Mouse (Mus musculus) embryonic facial prominence, embryonic 11.5 days (tissue): ENCODE measurements around the gene Hpse2. TPM values are rescaled to one million over a fixed set of nuclear protein-coding genes. Genes with fewer than 3 reads are reported as not detected.

Experiments
- ATAC-seq: fragments of 200-750 bp; cut with Nextera tagmentation; replicated peaks from 2 replicates; pipeline ENCODE4 v1.8.0; 2017; ENCODE audit warnings: low read depth; ENCODE audit not compliant: insufficient number of reproducible peaks, low FRiP score, low TSS enrichment
- DNase-seq: peaks from one replicate; pipeline ENCODE4 v3.0.0-alpha.2; 2015; ENCODE audit warnings: low spot score
- H3K27ac ChIP-seq: fragments of 300-500 bp; sonication (generic); replicated peaks from 2 replicates; pipeline ENCODE4 v1.5.1; 2014; ENCODE audit warnings: mild to moderate bottlenecking, low read depth, low read length, control low read depth
- H3K27me3 ChIP-seq: fragments of 300-500 bp; sonication (generic); 2 replicates; pipeline ENCODE4 v1.6.1; 2014; ENCODE audit warnings: mild to moderate bottlenecking, low read length, moderate library complexity, mixed read lengths; ENCODE audit not compliant: control insufficient read depth, insufficient read depth
- H3K36me3 ChIP-seq: fragments of 300-500 bp; sonication (generic); replicated peaks from 2 replicates; pipeline ENCODE4 v1.6.1; 2014; ENCODE audit warnings: low read depth, mild to moderate bottlenecking, low read length, moderate library complexity, mixed read lengths; ENCODE audit not compliant: control insufficient read depth, insufficient read depth
- H3K4me1 ChIP-seq: fragments of 300-500 bp; sonication (generic); 2 replicates; pipeline ENCODE4 v1.6.1; 2014; ENCODE audit warnings: low read length, mixed read lengths; ENCODE audit not compliant: control insufficient read depth, insufficient read depth
- H3K4me2 ChIP-seq: fragments of 300-500 bp; sonication (generic); 2 replicates; pipeline ENCODE4 v1.6.1; 2014; ENCODE audit warnings: low read depth, mild to moderate bottlenecking, control low read depth, low read length, moderate library complexity
- H3K4me3 ChIP-seq: fragments of 300-500 bp; sonication (generic); 2 replicates; pipeline ENCODE4 v1.5.1; 2014; ENCODE audit warnings: low read depth, low read length, control low read depth
- H3K9ac ChIP-seq: fragments of 300-500 bp; sonication (generic); replicated peaks from 2 replicates; pipeline ENCODE4 v1.6.1; 2014; ENCODE audit warnings: mild to moderate bottlenecking, control low read depth, low read length
- H3K9me3 ChIP-seq: fragments of 300-500 bp; sonication (generic); replicated peaks from 2 replicates; pipeline ENCODE4 v1.6.1; 2016; ENCODE audit warnings: mild to moderate bottlenecking, low read length, inconsistent platforms, mixed read lengths; ENCODE audit not compliant: control insufficient read depth
- WGBS: fragments of 180-500 bp; shearing (Covaris S2); extraction: QIAGEN DNeasy Blood & Tissue Kit; methylation state at CpG from one replicate; pipeline ENCODE4 v1.1.7; 2014; 5-methylcytosine and 5-hydroxymethylcytosine counted together
- polyA plus RNA-seq: library from polyadenylated mRNA; unstranded; fragments of >200 nt; fragmentation: Nextera tagmentation; extraction: Ambion mirVana; gene quantifications from 2 replicates; pipeline ENCODE4 v1.2.1, GENCODE M21; 2014

Gene Hpse2
- polyA plus RNA-seq, 1 experiment from 2014 or later, result 6.6 TPM

GRCm38 (mm10) chr19:42764398-42764797 is 623.8 kb downstream of the Hpse2 start:
- ATAC-seq (0 out of 2 replicates have a peak, but pooled peaks have one; percentile 42), DNase-seq (no peak)
- H3K36me3 ChIP-seq, result no peaks in the 10 kb centered on the region
- 59% methylated on average over 10 of the region's 10 CpGs for WGBS
- no peaks in the 10 kb centered on the region for H3K4me1 ChIP-seq
- H3K4me3 ChIP-seq, result no peak overlapping the region
- no peak overlapping the region for H3K27ac ChIP-seq
- H3K9me3 ChIP-seq, result no peaks in the 10 kb centered on the region
- H3K9ac ChIP-seq, result no peak overlapping the region
- no peaks in the 10 kb centered on the region for H3K27me3 ChIP-seq
- H3K4me2 ChIP-seq, result no peak overlapping the region

GRCm38 (mm10) chr19:42756671-42757070 is 631.5 kb downstream of the Hpse2 start:
- Histone ChIP-seq H3K4me3 (no peak overlapping the region), H3K4me1 (no peaks in the 10 kb centered on the region), H3K9me3 (no peaks in the 10 kb centered on the region), H3K36me3 (no peaks in the 10 kb centered on the region), H3K27me3 (no peaks in the 10 kb centered on the region), H3K27ac (no peak overlapping the region), H3K4me2 (no peak overlapping the region), H3K9ac (no peak overlapping the region)
- ATAC-seq, result no peak
- DNase-seq, result no peak
- 92% methylated on average over 6 of the region's 6 CpGs for WGBS

DNA sequence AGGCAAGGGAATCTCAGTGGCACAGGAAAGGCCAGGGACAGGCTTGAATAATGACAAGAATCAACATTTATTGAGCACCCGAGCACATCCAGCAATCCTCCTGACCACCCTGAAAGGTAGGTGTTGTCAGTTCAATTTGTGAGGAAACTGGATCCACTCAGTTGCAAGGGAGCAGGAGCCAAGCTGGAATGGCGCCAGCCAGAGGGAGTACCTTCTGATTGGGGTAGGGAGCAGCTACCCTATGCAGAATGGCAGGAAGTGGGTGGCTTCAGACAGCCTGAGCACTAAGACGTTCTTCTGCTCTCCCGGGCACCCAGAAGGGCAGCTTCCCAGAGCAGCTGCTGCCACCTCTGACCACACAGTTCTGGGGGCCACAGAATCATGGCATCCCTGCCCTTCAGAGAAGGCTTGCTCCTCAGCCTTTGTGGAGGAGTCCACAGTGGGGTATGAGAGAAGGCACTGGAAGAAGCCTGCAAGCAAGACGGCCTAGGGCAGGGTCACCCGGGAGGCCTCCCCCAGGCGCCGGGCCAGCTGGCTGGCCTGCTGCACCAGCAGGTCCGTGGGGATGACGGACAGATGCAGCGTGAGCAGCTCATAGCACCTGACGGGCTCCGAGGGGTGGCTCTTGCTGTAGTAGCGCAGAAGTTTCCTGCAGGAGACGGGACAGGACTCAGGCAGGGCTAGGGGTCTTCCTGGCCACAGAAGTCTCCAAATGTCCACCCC is 632.8 kb downstream of the Hpse2 start:
- DNase-seq, result no peak
- Histone ChIP-seq H3K27me3 (no peaks in the 10 kb centered on the region), H3K4me2 (no peak overlapping the region), H3K9me3 (no peaks in the 10 kb centered on the region), H3K9ac (no peak overlapping the region), H3K27ac (no peak overlapping the region), H3K36me3 (no peaks in the 10 kb centered on the region), H3K4me3 (no peak overlapping the region), H3K4me1 (no peaks in the 10 kb centered on the region)
- WGBS, result 72% methylated on average over 15 of the region's 15 CpGs
- ATAC-seq, result no peak

DNA sequence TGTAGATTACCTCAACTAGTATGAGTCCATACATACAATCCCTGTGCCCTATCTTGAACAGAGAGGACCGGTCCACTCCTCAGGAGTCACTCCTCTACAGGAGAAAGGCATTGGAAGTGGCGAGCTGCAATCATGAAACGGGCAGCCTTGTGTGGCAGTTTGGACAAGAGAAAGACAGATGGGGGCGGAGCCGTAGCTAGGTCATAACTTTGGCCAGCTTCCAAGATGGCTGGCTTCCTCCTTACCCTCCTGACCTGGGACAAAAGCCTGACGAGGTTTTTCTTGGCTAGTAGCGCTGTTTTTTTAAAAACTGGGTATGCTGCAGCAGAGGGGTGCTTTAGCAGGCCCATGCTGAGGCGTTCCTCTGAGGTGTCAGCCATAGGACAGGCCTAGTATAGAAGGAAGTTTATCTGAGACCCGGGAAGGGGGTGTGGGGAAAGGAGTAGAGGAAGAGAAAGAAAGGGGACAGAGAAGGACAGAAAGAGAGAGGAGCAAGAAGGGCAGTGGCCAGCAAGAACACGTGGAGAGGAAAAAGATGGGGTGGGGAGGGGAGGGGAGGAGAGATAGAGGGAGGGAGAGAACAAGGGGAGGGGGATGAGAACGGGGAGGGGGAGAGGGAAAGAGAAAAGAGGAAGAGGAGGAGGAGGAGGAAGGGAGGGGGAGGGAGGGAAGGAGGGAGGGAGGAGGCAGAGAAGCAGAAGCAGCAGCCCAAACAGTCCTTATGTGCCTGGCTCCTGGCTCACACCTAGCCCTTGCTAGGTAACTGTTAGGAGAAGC is 634.8 kb downstream of the Hpse2 start:
- ATAC-seq (0 out of 2 replicates have a peak, but pooled peaks have one; percentile 5), DNase-seq (peak; percentile 52)
- Histone ChIP-seq H3K9me3 (no peaks in the 10 kb centered on the region), H3K9ac (no peak overlapping the region), H3K4me1 (no peaks in the 10 kb centered on the region), H3K4me2 (peak overlapping the region; percentile 61; the same call in 1 of the 2 replicates), H3K27ac (no peak overlapping the region; the same call in 1 of the 2 replicates), H3K27me3 (no peaks in the 10 kb centered on the region), H3K36me3 (no peaks in the 10 kb centered on the region), H3K4me3 (no peak overlapping the region)
- WGBS, result 42% methylated on average over 11 of the region's 11 CpGs

DNA sequence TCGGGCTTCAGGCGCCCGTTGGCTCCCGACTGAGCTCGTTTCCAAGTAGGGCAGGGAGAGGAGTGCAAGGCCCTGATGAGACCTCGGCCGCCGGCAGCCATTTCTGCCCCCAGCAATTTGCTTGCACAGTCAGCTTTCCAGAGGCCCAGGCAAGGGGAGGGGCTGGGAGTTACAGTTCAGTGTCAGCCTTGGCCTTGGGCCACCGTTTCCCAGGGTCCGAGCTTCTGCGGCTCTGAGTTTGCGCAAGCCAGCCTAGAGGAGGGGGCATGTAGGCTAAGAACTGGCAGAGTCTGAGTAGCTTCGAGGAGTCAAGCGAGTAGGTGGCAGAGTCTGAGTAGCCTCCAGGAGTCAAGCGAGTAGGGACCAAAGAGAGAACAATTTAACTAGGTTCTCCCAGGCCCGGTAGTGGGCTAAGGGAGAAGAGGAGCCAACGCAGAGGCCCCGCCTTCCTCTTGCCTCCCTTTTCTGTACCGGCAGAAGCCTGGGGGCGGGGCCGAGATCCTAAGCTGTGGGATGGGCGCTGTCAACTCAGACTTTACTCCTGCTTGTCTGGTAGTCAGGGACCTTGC is 635.7 kb downstream of the Hpse2 start, which contains the start of gene Pyroxd2:
Gene Pyroxd2, minus strand, starts transcription at position 413 of the 569 bp plus-strand sequence.
- H3K9ac ChIP-seq, result peak within 1 kb of the TSS; percentile 60
- 4% methylated on average over 22 of the region's 22 CpGs for WGBS
- H3K4me2 ChIP-seq, result peak within 1 kb of the TSS; percentile 61
- H3K27me3 ChIP-seq, result no peaks in the 10 kb centered on the region
- H3K36me3 ChIP-seq, result no peaks in the 10 kb centered on the region
- ATAC-seq, result peak; percentile 73
- H3K27ac ChIP-seq, result no peak within 1 kb of the TSS; the same call in 1 of the 2 replicates
- DNase-seq, result peak; percentile 82
- H3K9me3 ChIP-seq, result no peaks in the 10 kb centered on the region
- H3K4me1 ChIP-seq, result no peaks in the 10 kb centered on the region
- H3K4me3 ChIP-seq, result peak within 1 kb of the TSS; percentile 28

DNA sequence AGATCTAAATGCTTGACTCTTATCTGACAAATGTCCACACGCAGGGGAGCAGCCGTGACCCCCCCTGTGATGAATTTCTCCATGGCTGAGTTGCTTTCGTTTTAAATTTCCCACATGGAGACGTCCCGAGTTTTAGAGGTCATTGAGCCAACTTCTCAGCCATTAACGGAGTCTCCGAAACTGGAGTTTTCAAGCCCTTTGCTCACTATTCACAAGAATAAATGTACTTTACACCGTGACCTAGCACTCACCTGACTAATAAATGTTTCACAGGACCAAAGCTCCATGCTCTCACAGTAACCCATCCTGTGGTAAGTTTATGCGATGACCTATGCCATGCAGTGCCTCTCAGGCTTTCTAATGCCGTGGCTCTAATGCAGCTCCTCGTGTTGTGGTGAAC is 638.0 kb downstream of the Hpse2 start:
- H3K9me3 ChIP-seq, result no peaks in the 10 kb centered on the region
- H3K4me1 ChIP-seq, result no peaks in the 10 kb centered on the region
- no peak overlapping the region for H3K27ac ChIP-seq
- no peaks in the 10 kb centered on the region for H3K27me3 ChIP-seq
- WGBS, result 83% methylated on average over 11 of the region's 11 CpGs
- H3K36me3 ChIP-seq, result no peaks in the 10 kb centered on the region
- H3K4me3 ChIP-seq, result no peak overlapping the region
- ATAC-seq (no peak), DNase-seq (no peak)
- no peak overlapping the region for H3K4me2 ChIP-seq
- H3K9ac ChIP-seq, result no peak overlapping the region

- WGBS, result 92% methylated on average over 8 of the region's 8 CpGs
- Histone ChIP-seq H3K9ac (no peak overlapping the region), H3K4me2 (no peak overlapping the region), H3K4me1 (no peaks in the 10 kb centered on the region), H3K4me3 (no peak overlapping the region), H3K27me3 (no peaks in the 10 kb centered on the region), H3K27ac (no peak overlapping the region), H3K36me3 (no peaks in the 10 kb centered on the region), H3K9me3 (no peaks in the 10 kb centered on the region)
- DNase-seq (no peak), ATAC-seq (no peak)
These were observed 641.5 kb downstream of the Hpse2 start for GRCm38 (mm10) chr19:42746702-42747101.

DNA sequence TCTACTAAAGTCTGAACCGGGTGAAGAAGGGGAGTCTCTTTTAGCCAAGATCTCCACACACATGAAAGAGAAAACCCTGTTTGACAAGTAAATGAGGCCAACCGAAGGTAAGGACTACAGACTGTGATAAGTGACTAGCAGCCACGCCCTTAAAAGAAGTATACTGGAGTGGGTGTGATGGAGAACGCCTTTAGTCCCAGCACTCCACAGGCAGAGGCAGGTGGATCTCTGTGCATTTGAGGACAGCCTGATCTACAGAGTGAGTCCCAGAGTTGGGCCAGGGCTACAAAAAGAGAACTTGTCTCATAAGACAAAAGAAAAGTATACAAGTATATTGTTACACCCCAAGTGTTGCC is 642.3 kb downstream of the Hpse2 start:
- H3K9ac ChIP-seq, result no peak overlapping the region
- ATAC-seq (no peak), DNase-seq (no peak)
- no peaks in the 10 kb centered on the region for H3K4me1 ChIP-seq
- H3K36me3 ChIP-seq, result no peaks in the 10 kb centered on the region
- H3K4me3 ChIP-seq, result no peak overlapping the region
- H3K27me3 ChIP-seq, result no peaks in the 10 kb centered on the region
- no peaks in the 10 kb centered on the region for H3K9me3 ChIP-seq
- no peak overlapping the region for H3K27ac ChIP-seq
- 81% methylated on average over 4 of the region's 4 CpGs for WGBS
- no peak overlapping the region for H3K4me2 ChIP-seq
